Mouse (Mus musculus): Measurements from ENCODE around the gene Olfr1276.

Gene Olfr1276

DNA sequence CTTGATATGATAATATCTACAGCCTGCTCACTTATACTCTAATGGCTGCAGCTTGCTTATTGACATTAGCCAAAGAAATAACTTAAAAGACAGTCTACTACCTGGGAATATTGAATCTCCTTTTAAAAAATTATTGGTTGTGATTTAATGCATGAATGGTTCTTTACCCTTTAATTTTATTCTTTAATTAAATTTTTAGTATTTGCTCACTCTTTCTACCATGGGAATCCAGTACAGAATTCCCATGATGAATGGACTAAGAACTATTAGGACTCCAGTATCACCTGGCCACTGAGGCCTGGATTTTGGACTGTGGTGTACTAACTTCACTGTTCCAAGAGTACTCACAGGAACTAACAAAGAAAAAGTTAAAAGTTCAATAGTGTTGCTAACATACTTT lies at the start of gene Olfr1276:
Gene Olfr1276, plus strand, starts transcription at position 301 of the 400 bp plus-strand sequence.
- no peak for DNase-seq

DNA sequence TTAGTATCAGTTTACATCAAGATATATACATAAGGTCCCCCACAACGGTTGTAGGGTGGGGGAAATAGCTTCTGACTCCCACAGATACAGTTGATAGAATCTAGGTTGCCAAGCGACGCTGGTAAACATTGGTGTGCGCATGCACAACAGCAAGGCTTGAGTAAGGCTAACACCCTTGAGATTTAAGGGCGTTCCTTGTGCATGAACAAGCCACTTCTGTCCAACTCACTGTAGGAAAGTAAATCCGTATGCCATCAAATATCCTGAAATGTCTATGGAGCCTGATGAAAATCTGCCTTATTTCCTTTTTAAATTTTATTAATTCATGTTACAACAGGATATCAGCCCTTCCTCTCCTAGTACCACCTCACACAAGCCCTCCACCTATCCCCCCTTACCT lies 24.8 kb upstream of the Olfr1276 start, which contains the start of gene 4930430A15Rik:
Gene 4930430A15Rik, minus strand, starts transcription at position 101 of the 400 bp plus-strand sequence.
- no peak for DNase-seq

DNA sequence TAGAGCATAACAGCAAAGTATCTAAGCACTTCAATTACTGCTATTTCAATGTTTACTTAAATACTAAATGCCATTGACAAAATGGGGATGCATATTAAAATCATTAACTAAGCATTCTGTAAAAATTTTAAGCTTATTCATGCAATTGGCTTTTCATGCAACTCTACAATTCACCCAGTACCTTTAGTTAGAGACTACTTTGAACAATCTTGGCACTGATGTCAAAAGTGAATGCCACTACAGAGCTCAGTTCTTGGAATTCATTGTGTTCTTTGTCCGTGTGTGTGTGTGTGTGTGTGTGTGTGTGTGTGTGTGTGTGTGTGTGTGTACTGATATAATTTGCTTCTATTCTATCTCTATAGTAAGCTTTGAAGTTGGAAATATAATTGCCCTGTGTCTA lies 19.1 kb upstream of the Olfr1276 start, which contains the start of gene Olfr1275:
Gene Olfr1275, minus strand, starts transcription at position 101 of the 400 bp plus-strand sequence.
- no peak for DNase-seq

GRCm38 (mm10) chr2:111274006-111274405 lies 19.7 kb downstream of the Olfr1276 start, which contains the start of gene Olfr1277:
Olfr1277 (minus strand) TSS chr2:111274106.
- no peak for DNase-seq

- DNase-seq, result no peak
Observed at GRCm38 (mm10) chr2:111289836-111290235, 35.5 kb downstream of the Olfr1276 start, which contains the start of gene Olfr1278. Olfr1278 (plus strand) TSS chr2:111290136.

GRCm38 (mm10) chr2:111298541-111298940 lies 44.2 kb downstream of the Olfr1276 start:
- no peak for DNase-seq

DNA sequence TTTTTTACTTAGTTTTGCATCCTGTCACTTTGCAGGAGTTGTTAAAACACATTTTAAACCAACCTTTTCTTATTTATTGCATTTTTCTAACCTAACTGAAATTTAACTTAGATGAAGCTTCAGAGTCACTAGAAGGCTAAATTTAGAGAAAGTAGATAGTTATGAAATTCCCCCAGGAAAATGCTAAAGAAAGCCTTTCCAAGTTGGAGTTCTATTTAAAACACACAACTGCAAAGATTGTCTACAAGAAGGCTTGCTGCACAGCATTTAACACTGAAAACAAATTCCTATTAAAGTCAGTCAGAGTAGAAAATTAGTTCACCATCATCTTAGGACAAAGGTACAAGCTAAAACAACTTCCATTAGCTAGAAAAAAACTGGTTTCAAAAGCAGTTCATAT lies 46.1 kb downstream of the Olfr1276 start, which contains the start of gene Olfr1279:
Gene Olfr1279, plus strand, starts transcription at position 262 of the 400 bp plus-strand sequence.
- no peak for DNase-seq

All from cerebellum, adult 11-12 months (tissue).